ENCODE assay signal across 9 mouse cellular contexts in genomic region chr16:51315608-51316007, GRCm38 (mm10).
DNase-seq lines count a peak whose midpoint lies in the region; ATAC-seq and TF ChIP-seq lines count a peak whose summit lies in the region.
"Had no signal": no experiment of that assay in that cellular context is flagged by ENCODE, and none has a peak within 500 bp of the region (broad histone marks: within the 10 kb centered on the region; RNA-seq: fewer than 3 reads in every experiment).

No protein-coding gene starts in this region.

- H3K27me3 ChIP-seq in heart, embryonic 12.5 days (replicated peaks), result no peaks in the 10 kb centered on the region
- no peaks in the 10 kb centered on the region for H3K27me3 ChIP-seq in forebrain, postnatal 0 days (ENCODE audit: insufficient read depth, low read length)
- H3K27me3 ChIP-seq: heart, embryonic 15.5 days had no signal

- no peak overlapping the region for H3K4me2 ChIP-seq in heart, embryonic 12.5 days
- H3K4me2 ChIP-seq in forebrain, postnatal 0 days (ENCODE audit: low read depth), result no peak overlapping the region
- H3K4me2 ChIP-seq: heart, embryonic 15.5 days had no signal

- H3K27ac ChIP-seq in heart, embryonic 12.5 days (ENCODE audit: poor library complexity, severe bottlenecking), result no peak overlapping the region
- H3K27ac ChIP-seq in forebrain, postnatal 0 days (ENCODE audit: low read depth, low read length), result no peak overlapping the region
- H3K27ac ChIP-seq: heart, embryonic 15.5 days had no signal

- WGBS in heart, embryonic 12.5 days, result 17% methylated on average over 6 of the region's 6 CpGs
- WGBS in forebrain, postnatal 0 days, result 6% methylated on average over 6 of the region's 6 CpGs

- peak; percentile 1 to 37 for DNase-seq in heart, adult 18-20 months
- peak; percentile 25 for DNase-seq in ovary, postnatal 14 days (ENCODE audit: low spot score)
- DNase-seq in ovary, postnatal 36 days (ENCODE audit: low spot score), result no peak
- peak; percentile 69 for DNase-seq in adipocyte (ENCODE audit: low spot score)
- DNase-seq in forebrain, postnatal 0 days, result peak; percentile 89
- peak; percentile 56 for DNase-seq in mesoderm, embryonic 11.5 days (ENCODE audit: low read depth, low spot score)
- DNase-seq in spleen, postnatal 10 days (ENCODE audit: low spot score in 2 of 2), result no peak

- no peaks in the 10 kb centered on the region for H3K9me3 ChIP-seq in heart, embryonic 12.5 days (replicated peaks)
- no peaks in the 10 kb centered on the region for H3K9me3 ChIP-seq in forebrain, postnatal 0 days (ENCODE audit: low read length)
- H3K9me3 ChIP-seq: heart, embryonic 15.5 days had no signal

- no peak for ATAC-seq in heart, embryonic 12.5 days (ENCODE audit: insufficient number of reproducible peaks, low FRiP score)
- ATAC-seq in forebrain, postnatal 0 days, result peak; percentile 51; the same call in 1 of the 2 replicates

- no peak overlapping the region for H3K4me3 ChIP-seq in heart, embryonic 12.5 days
- no peak overlapping the region for H3K4me3 ChIP-seq in forebrain, postnatal 0 days (ENCODE audit: low read depth, low read length)
- H3K4me3 ChIP-seq: heart, embryonic 15.5 days had no signal

- H3K36me3 ChIP-seq in heart, embryonic 12.5 days, result no peaks in the 10 kb centered on the region
- no peaks in the 10 kb centered on the region for H3K36me3 ChIP-seq in forebrain, postnatal 0 days (ENCODE audit: insufficient read depth)
- H3K36me3 ChIP-seq: heart, embryonic 15.5 days had no signal

- peaks cover 8% of the 10 kb centered on the region for H3K4me1 ChIP-seq in heart, embryonic 12.5 days (replicated peaks)
- H3K4me1 ChIP-seq in forebrain, postnatal 0 days (ENCODE audit: insufficient read depth), result no peaks in the 10 kb centered on the region

- peak; percentile 86 for TF ChIP-seq CTCF in forebrain, postnatal 0 days (IDR thresholded peaks at IDR 0.05; ENCODE audit: low read depth)

- no peak overlapping the region for H3K9ac ChIP-seq in heart, embryonic 12.5 days
- H3K9ac ChIP-seq in forebrain, postnatal 0 days, result no peak overlapping the region
- H3K9ac ChIP-seq: heart, embryonic 15.5 days had no signal

Comparison
In these comparisons a context has a peak if more than half of its experiments do, and no peak if none do; other contexts are left out.
1. DNase-seq: peak in heart, adult 18-20 months (2 of 2), ovary, postnatal 14 days (single experiment), adipocyte (single experiment), forebrain, postnatal 0 days (single experiment) and mesoderm, embryonic 11.5 days (single experiment); none in ovary, postnatal 36 days (single experiment) and spleen, postnatal 10 days (0 of 2).